Mouse (Mus musculus) C2C12 (cell line): ENCODE data around the gene Fam207a. TPM values are rescaled to one million over a fixed set of nuclear protein-coding genes. Genes with fewer than 3 reads are reported as not detected.

Source experiments
- H3K27me3 ChIP-seq: one replicate; pipeline ENCODE4 v1.6.1; 2011; ENCODE audit not compliant: control insufficient read depth, insufficient read depth, insufficient read length
- H3K36me3 ChIP-seq: one replicate; pipeline ENCODE4 v1.6.1; 2011; ENCODE audit not compliant: control insufficient read depth, insufficient read depth
- H3K4me3 ChIP-seq: one replicate; pipeline ENCODE4 v1.5.1; 2011; ENCODE audit warnings: mild to moderate bottlenecking, control low read depth; ENCODE audit not compliant: poor library complexity, insufficient read depth, severe bottlenecking
- H3K79me2 ChIP-seq: one replicate; pipeline ENCODE4 v1.6.1; 2011; ENCODE audit not compliant: control insufficient read depth, insufficient read depth
- H3K79me3 ChIP-seq: one replicate; pipeline ENCODE4 v1.6.1; 2011; ENCODE audit warnings: low read depth, control low read depth
- H3ac ChIP-seq: one replicate; pipeline ENCODE3; 2011; ENCODE audit warnings: low read depth; ENCODE audit not compliant: control insufficient read depth, insufficient read length
- CEBPB ChIP-seq: IDR thresholded peaks from one replicate; pipeline ENCODE4 v1.6.1; 2011; ENCODE audit warnings: low read depth, mild to moderate bottlenecking, control low read depth, moderate library complexity
- CTCF ChIP-seq: IDR thresholded peaks from one replicate; pipeline ENCODE4 v1.5.1; 2011; ENCODE audit not compliant: control insufficient read depth, insufficient read depth, insufficient read length
- FOSL1 ChIP-seq: IDR thresholded peaks from one replicate; pipeline ENCODE4 v1.8.0; 2011; ENCODE audit warnings: mild to moderate bottlenecking, low read length; ENCODE audit not compliant: poor library complexity, insufficient read depth, severe bottlenecking
- MAX ChIP-seq: IDR thresholded peaks from one replicate; pipeline ENCODE4 v1.6.1; 2011; ENCODE audit warnings: mild to moderate bottlenecking, control low read depth
- MYOD1 ChIP-seq: IDR thresholded peaks from one replicate; pipeline ENCODE4 v1.6.1; 2011; ENCODE audit warnings: low read depth; ENCODE audit not compliant: control insufficient read depth, insufficient read length
- MYOG ChIP-seq: IDR thresholded peaks from one replicate; pipeline ENCODE4 v1.6.1; 2011; ENCODE audit not compliant: control insufficient read depth, insufficient read length; ENCODE audit errors: extremely low read depth
- USF1 ChIP-seq: IDR thresholded peaks from one replicate; pipeline ENCODE4 v1.6.1; 2011; ENCODE audit warnings: low read depth, mild to moderate bottlenecking, control low read depth, moderate library complexity
- long read RNA-seq, 2 experiments: library from polyadenylated mRNA; unstranded; transcript quantifications; one replicate each; pipeline ENCODE4 v2.0.0; 2019 to 2020
- polyA plus RNA-seq: library from polyadenylated mRNA; unstranded; fragments of >200 nt; fragmentation: generic; extraction: Trizol; gene quantifications from one replicate; pipeline ENCODE4 v1.2.1, GENCODE M21; 2012; ENCODE audit warnings: missing spikeins

Fam207a gene
- 45.2 TPM for polyA plus RNA-seq
- long read RNA-seq, experiment 1, transcript Fam207a-201 (6 exons, 2,394 nt): major isoform, 27 of 35 reads
- long read RNA-seq, experiment 1, partial matches to known transcripts: 1 of 35 reads
- long read RNA-seq, experiment 1, other reads (novel, unspliced or antisense): 7 of 35 reads
- long read RNA-seq, experiment 2, transcript Fam207a-201 (6 exons, 2,394 nt): major isoform, 271 of 313 reads
- long read RNA-seq, experiment 2, partial matches to known transcripts: 7 of 313 reads
- long read RNA-seq, experiment 2, other reads (novel, unspliced or antisense): 35 of 313 reads

DNA sequence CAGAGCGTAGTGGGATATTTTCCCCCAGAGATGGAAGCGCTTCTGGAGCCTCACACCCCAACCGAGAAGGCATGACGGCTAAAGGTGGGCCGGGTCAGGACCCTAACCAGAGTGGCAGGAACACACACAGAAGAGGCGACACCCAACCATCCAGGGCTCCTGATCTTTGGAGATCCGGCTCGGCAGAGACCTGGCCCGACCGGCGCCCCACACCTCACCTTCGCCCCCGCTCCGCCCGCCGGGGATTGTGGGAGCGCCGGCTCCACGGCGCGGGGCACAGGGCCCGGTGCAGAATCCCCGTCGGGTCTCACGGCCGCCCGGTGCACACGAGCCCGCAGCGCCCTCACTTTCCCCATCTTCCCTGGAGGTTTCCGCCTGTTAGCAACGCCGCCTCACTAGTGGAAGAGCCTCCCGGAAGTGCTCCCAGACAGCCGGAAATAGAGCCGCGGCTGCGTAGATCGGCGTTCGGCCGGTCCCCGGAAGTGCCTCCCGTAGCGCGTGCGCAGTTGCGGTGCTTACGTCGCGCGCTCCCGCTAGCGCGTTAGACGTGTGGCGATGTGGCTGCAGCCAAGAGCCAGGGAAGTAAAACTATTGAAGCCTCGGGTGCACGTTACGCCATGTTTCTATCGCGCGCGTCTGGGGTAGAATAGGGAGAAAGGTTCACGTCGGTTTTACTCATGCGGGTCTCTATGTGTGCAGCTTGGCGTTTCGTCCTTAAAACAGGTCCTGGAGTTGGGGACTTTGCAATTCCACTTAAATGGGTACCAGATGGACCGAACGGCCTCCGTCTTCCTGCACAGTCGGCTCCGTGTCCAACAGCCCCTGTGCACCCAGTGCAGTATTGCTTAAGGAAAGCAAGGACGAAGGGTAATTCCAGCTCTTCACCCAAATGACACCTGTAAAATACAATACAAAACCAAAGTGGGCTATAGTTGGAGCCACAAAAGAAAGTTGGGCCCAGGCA is at the start of gene Fam207a:
Gene Fam207a, minus strand, starts transcription at position 401 of the 964 bp plus-strand sequence.
- Histone ChIP-seq H3K79me2 (peaks cover 28% of the 10 kb centered on the region), H3K4me3 (peak within 1 kb of the TSS; percentile 96), H3ac (peak within 1 kb of the TSS; percentile 96), H3K27me3 (no peaks in the 10 kb centered on the region), H3K79me3 (peaks cover 19% of the 10 kb centered on the region), H3K36me3 (peaks cover 38% of the 10 kb centered on the region)
- TF ChIP-seq CEBPB: no peak
- peak; percentile 91 for TF ChIP-seq MAX
- TF ChIP-seq MYOG: no peak
- TF ChIP-seq CTCF: no peak
- no peak for TF ChIP-seq MYOD1
- no peak for TF ChIP-seq USF1
- TF ChIP-seq FOSL1: no peak

GRCm38 (mm10) chr10:77565005-77565404 is 49.4 kb upstream of the Fam207a start:
- no peak overlapping the region for H3K4me3 ChIP-seq
- H3K79me3 ChIP-seq: no peaks in the 10 kb centered on the region
- no peaks in the 10 kb centered on the region for H3K27me3 ChIP-seq
- TF ChIP-seq USF1 (no peak), MYOG (no peak), MYOD1 (no peak), CEBPB (no peak), FOSL1 (no peak), CTCF (no peak), MAX (no peak)
- no peaks in the 10 kb centered on the region for H3K79me2 ChIP-seq
- H3K36me3 ChIP-seq: no peaks in the 10 kb centered on the region
- no peak overlapping the region for H3ac ChIP-seq

GRCm38 (mm10) chr10:77561508-77561907 is 45.9 kb upstream of the Fam207a start:
- Histone ChIP-seq H3ac (no peak overlapping the region), H3K79me2 (no peaks in the 10 kb centered on the region), H3K79me3 (no peaks in the 10 kb centered on the region), H3K4me3 (no peak overlapping the region), H3K36me3 (no peaks in the 10 kb centered on the region), H3K27me3 (no peaks in the 10 kb centered on the region)
- TF ChIP-seq CTCF: no peak

DNA sequence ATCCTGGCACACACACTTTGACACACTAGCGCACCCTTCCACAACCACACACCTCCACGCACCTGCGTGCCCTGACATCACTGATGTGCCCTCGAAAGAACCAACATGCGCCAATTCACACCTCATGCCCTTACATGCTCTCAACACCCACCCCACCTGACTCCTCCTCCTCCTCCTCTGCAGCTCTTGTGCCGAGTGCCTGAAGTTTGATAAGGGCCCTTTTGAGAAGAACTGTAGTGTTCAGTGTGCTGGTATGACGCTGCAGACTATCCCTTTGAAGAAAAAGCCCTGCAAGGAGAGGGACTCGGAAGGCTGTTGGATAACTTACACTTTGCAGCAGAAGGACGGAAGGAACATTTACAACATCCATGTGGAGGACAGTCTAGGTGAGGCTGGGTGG is 45.2 kb upstream of the Fam207a start:
- Histone ChIP-seq H3K79me2 (no peaks in the 10 kb centered on the region), H3K36me3 (no peaks in the 10 kb centered on the region)

DNA sequence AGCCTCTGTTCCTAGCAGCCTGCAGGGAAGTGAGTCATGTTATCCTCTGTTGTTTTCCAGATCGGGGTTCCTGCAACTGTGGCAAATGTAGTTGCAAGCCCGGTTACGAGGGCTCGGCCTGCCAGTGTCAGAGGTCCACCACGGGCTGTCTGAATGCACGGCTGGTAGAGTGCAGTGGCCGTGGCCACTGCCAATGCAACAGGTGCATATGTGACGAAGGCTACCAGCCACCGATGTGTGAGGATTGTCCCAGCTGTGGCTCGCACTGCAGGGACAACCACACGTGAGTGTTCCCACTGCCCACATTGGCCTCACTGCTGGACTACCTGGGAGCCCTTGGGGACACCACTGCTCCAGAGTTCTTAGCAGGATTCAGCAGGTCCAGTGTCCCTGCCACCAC is 44.5 kb upstream of the Fam207a start:
- Histone ChIP-seq H3K79me2 (no peaks in the 10 kb centered on the region), H3K27me3 (no peaks in the 10 kb centered on the region), H3ac (no peak overlapping the region), H3K36me3 (no peaks in the 10 kb centered on the region), H3K79me3 (no peaks in the 10 kb centered on the region), H3K4me3 (no peak overlapping the region)
- TF ChIP-seq FOSL1 (no peak), CEBPB (no peak), MAX (no peak), CTCF (no peak), USF1 (no peak), MYOG (no peak), MYOD1 (no peak)

More for the DNA sequence above, 45.2 kb upstream of the Fam207a start:
- Histone ChIP-seq H3K79me3 (no peaks in the 10 kb centered on the region), H3K27me3 (no peaks in the 10 kb centered on the region), H3ac (no peak overlapping the region), H3K4me3 (no peak overlapping the region)
- TF ChIP-seq MAX: no peak
- TF ChIP-seq CEBPB: no peak
- no peak for TF ChIP-seq FOSL1
- TF ChIP-seq USF1: no peak
- no peak for TF ChIP-seq CTCF
- TF ChIP-seq MYOG: no peak
- TF ChIP-seq MYOD1: no peak
